Mouse (Mus musculus) T-helper 17 cell (primary cell): ENCODE data around the gene Irgc1.

Experiments used
- in situ Hi-C, 2 experiments: fragments of 300-600 bp; cut with MboI, MseI; formaldehyde crosslinking; loops; 1 replicate in 1 of 2; 2 replicates in 1 of 2; pipeline ENCODE4 v1.15.1; 2025; ENCODE audit warnings: high pct_unique_total_duplicates in 2 of 2

Gene Irgc1

GRCm38 (mm10) chr7:24472442-24472841 is 20.3 kb upstream of the Irgc1 start:
- in situ Hi-C loops, result no loop called here

GRCm38 (mm10) chr7:24470356-24470755 is 18.3 kb upstream of the Irgc1 start:
- in situ Hi-C loops, result no loop called here

DNA sequence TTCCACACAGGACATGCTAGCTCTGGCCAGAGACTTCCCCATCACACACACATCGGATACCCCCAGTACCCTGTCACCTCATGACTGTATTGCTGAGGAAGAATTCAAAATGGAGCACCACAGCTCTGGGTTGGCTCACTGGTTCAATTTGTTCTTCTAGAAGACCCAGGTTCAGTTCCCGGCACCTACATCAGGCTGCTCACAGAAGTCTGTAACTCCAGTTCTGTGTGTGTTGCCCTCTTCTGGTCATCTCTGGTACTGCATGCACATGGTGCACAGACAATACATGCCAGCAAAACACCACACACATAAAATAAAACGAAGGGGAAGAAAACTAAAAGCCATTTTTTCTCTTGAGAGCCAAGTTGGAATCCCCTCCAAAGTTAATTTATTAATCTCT is 17.0 kb upstream of the Irgc1 start:
- in situ Hi-C loops, result no loop called here

GRCm38 (mm10) chr7:24467886-24468285 is 15.8 kb upstream of the Irgc1 start:
- in situ Hi-C loops, result no loop called here

- in situ Hi-C loops, result no loop called here
Observed at GRCm38 (mm10) chr7:24466835-24467234, 14.7 kb upstream of the Irgc1 start.

GRCm38 (mm10) chr7:24462388-24463319 is 10.6 kb upstream of the Irgc1 start, which contains the start of gene Plaur:
Plaur (plus strand) TSS chr7:24462484.
- in situ Hi-C loops, result no loop called here

- in situ Hi-C loops, result no loop called here
Observed at GRCm38 (mm10) chr7:24461376-24462051, 9.4 kb upstream of the Irgc1 start.

DNA sequence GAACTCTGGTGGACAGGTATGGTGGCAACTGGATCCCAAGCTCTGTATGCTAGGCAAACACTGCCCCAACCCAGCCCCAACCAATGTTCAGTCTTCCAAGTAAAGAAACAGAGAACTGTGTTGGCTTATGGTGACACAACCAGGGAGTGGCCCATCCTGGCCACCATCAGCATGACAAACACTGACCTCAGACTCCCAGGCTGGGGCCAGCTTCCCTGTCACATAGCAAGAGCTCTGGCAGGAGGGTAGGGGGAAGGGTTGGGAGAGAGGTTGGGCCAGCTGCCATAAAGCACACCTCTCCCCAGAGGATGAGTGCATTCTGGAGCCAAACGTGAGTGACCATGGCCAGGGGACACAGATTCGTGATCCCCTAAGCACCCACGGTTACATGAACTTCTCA is 7.7 kb upstream of the Irgc1 start:
- in situ Hi-C loops, result loop anchor here in 1 of 2 experiments (5.0 kb wide), 1 partner anchor 93 kb away; no protein-coding TSS in a partner anchor

- in situ Hi-C loops, result loop anchor here in 1 of 2 experiments (5.0 kb wide), 1 partner anchor 92 kb away; no protein-coding TSS in a partner anchor
Observed at GRCm38 (mm10) chr7:24459440-24459839, 7.3 kb upstream of the Irgc1 start.

GRCm38 (mm10) chr7:24457726-24458370 is 5.8 kb upstream of the Irgc1 start:
- in situ Hi-C loops, result loop anchor here in 1 of 2 experiments (5.0 kb wide), 1 partner anchor 91 kb away; no protein-coding TSS in a partner anchor

DNA sequence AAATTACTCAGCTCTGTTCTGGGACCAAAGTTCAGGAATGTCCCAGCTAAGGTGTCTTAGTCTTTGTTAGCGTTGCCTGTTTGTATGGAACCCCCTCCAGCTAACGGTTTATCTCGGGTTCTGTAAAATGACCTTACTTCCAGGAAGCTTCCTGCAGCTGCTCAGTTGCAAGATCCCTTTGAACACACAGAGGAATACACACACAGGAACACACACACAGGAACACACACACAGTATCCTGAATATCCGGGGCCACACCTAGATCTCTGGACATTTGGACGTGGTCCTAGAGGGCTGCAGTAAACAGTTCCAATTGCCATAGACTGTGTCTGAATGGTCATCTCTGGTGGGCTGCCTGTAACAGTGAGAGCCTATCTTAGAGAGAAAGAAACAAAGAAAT is 3.6 kb upstream of the Irgc1 start:
- in situ Hi-C loops, result loop anchor here in 1 of 2 experiments (5.0 kb wide), 1 partner anchor 88 kb away; no protein-coding TSS in a partner anchor

GRCm38 (mm10) chr7:24454199-24454598 is 2.1 kb upstream of the Irgc1 start:
- in situ Hi-C loops, result no loop called here

DNA sequence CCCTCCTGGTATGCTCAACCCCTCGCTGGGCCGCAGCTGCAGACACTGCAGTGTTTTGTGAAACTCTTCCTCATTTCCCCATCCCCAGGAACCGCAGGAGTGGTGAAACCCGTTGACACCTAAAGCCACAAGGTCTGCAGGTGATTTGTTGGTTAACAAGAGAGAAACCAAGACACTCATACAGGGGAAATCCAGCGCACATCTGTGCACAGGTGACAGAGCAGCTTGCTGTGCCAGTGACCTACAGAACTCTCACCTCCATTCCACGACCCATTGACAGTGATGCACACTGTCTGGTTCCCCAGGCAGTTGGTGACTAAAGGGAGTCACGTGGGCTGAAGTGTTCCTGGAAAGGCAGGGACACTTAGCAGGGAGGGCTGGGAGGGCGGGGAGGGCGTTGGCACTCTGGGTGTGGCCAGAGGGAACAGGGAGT is 1.5 kb downstream of the Irgc1 start:
- in situ Hi-C loops, result no loop called here

- in situ Hi-C loops, result no loop called here
Observed at GRCm38 (mm10) chr7:24448782-24449517, 3.1 kb downstream of the Irgc1 start.

DNA sequence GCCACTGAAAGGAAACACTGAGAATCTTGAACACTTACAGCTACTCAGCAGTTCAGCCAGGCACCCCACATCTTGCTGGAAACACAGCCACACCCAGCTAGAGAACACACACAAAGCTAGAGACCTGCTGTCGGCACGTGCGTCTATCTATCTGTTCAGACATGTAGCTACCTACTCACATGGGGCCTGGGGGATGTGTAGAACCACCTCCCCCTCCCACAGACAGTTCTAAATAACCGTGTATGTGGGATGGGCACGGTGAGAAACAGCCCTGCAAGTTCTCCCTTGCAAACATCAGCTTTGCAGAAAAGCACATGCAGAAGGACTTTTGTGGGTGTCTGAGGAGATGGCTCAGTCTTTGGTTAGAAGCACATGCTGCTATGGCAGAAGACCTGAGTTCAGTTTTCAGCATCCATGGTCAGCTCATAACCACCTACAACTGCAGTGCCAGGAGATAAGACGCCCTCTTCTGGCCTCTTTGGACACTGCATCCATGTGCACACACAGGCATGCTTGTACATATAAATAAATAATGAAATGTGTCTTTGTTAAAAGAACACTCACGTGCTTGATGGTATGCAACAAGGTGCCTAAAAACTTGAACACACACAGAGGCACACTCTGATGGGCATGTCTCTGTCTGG is 5.3 kb downstream of the Irgc1 start:
- in situ Hi-C loops, result no loop called here

- in situ Hi-C loops, result no loop called here
Observed at GRCm38 (mm10) chr7:24445266-24445926, 6.7 kb downstream of the Irgc1 start.

- in situ Hi-C loops, result no loop called here
Observed at GRCm38 (mm10) chr7:24442313-24442712, 9.8 kb downstream of the Irgc1 start.

DNA sequence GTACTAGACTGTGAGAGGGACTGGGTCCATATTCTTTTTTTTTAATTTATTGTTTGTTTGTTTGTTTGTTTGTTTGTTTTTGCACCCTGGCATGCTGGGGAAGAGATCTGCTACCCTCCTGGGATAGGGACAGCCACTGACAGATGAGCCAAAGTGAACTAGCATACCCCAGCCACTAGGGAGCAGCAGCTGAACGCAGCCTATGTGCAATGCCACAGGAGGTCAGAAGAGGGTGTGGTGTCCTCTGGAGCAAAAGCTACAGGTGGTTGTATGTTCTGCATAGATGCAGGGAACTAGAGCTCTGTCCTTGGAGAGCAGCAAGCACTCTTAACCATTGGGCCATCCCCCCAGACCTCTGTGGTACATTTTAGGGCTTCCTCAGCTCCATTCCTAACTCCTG is 10.3 kb downstream of the Irgc1 start:
- in situ Hi-C loops, result no loop called here

DNA sequence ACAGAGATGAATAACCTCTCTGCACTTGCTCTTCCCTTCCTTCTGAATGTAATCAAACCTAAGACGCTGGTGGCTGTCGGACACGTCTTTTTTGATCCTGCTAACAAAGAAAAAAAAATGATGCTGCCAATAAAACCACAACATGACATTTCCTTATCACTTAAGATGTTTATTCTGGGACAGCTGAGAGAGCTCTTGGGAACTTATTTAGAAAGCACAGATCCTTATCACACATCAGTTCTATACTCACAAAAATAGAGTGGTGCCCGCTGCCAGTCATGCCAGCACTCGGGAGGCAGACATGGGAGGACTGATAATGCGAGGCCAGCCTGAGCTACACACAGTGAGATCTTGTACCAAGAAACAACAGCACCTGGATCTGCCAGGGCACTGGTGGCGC is 12.2 kb downstream of the Irgc1 start:
- in situ Hi-C loops, result loop anchor here in 1 of 2 experiments (5.0 kb wide), 1 partner anchor 37 kb away; no protein-coding TSS in a partner anchor

DNA sequence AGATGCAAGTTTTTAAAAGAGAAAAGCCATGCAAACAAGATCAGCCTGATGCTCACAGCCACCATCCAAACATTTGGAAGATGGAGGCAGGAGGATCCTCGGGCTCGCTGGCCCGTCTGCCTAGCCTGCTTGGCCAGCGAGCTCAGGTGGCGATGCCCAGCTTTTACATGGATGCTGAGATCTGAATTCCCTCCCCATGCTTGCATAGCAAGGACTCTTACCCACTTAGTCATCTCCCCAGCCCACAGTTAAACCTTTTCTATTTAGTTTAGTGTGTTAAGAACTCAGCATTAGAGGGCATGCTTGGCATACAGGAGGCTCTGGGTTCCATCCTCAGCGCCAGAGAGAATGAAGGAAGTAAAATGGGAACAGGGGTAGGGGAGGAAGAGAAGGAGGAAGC is 12.9 kb downstream of the Irgc1 start:
- in situ Hi-C loops, result loop anchor here in 1 of 2 experiments (5.0 kb wide), 1 partner anchor 38 kb away; no protein-coding TSS in a partner anchor
